Mouse (Mus musculus) urinary bladder, postnatal 4 days (tissue): Measurements from ENCODE around the gene Gpr153.

ENCODE experiments used
- DNase-seq, 2 experiments: peaks; one replicate each; pipeline ENCODE4 v3.0.0; 2021 to 2022; ENCODE audit warnings: low spot score in 2 of 2

Gene Gpr153

GRCm38 (mm10) chr4:152315498-152316213 lies 41.6 kb downstream of the Gpr153 start:
- DNase-seq: no peak

GRCm38 (mm10) chr4:152317631-152318033 lies 43.6 kb downstream of the Gpr153 start:
- no peak for DNase-seq

- peak in 1 of 2 experiments; percentile 40 for DNase-seq
Observed at GRCm38 (mm10) chr4:152318517-152319234, 44.6 kb downstream of the Gpr153 start, which contains the start of gene Rnf207. Gene Rnf207, minus strand, starts transcription at chr4:152318993.

GRCm38 (mm10) chr4:152321464-152321863 lies 47.4 kb downstream of the Gpr153 start:
- DNase-seq: no peak

GRCm38 (mm10) chr4:152324641-152325562 lies 50.9 kb downstream of the Gpr153 start:
- DNase-seq: no peak

- peak; percentile 91 to 92 for DNase-seq
Observed at GRCm38 (mm10) chr4:152325574-152326411, 51.8 kb downstream of the Gpr153 start, which contains the start of gene Rpl22. Gene Rpl22, plus strand, starts transcription at chr4:152325742.

GRCm38 (mm10) chr4:152326543-152326942 lies 52.5 kb downstream of the Gpr153 start:
- DNase-seq: no peak

GRCm38 (mm10) chr4:152328691-152329090 lies 54.7 kb downstream of the Gpr153 start:
- DNase-seq: no peak

- peak; percentile 52 to 79 for DNase-seq
Observed at GRCm38 (mm10) chr4:152332952-152333351, 58.9 kb downstream of the Gpr153 start.

GRCm38 (mm10) chr4:152333587-152333986 lies 59.6 kb downstream of the Gpr153 start:
- no peak for DNase-seq
